Comparison of ENCODE assay signal across 10 mouse cellular contexts in genomic region chr12:45067686-45068085, GRCm38 (mm10). TPM values are rescaled to one million over a fixed set of nuclear protein-coding genes. Genes with fewer than 3 reads are reported as not detected.
DNase-seq lines count a peak whose midpoint lies in the region; ATAC-seq lines count a peak whose summit lies in the region.
"Had no signal": no experiment of that assay in that cellular context is flagged by ENCODE, and none has a peak within 500 bp of the region (broad histone marks: within the 10 kb centered on the region; RNA-seq: fewer than 3 reads in every experiment).

No protein-coding gene starts in this region.

- H3K27me3 ChIP-seq in heart, embryonic 13.5 days (replicated peaks), result no peaks in the 10 kb centered on the region
- H3K27me3 ChIP-seq in heart, embryonic 16.5 days (ENCODE audit: control insufficient read depth, insufficient read depth, low read length), result no peaks in the 10 kb centered on the region
- 0 out of 2 replicates have a peak, but pooled peaks cover 3% of the 10 kb centered on the region for H3K27me3 ChIP-seq in midbrain, embryonic 10.5 days (ENCODE audit: low read depth, poor library complexity, severe bottlenecking)

- peak overlapping the region; percentile 49 for H3K4me2 ChIP-seq in heart, embryonic 13.5 days
- peak overlapping the region; percentile 56 for H3K4me2 ChIP-seq in heart, embryonic 16.5 days (ENCODE audit: low read depth, low read length)

- 0 out of 2 replicates have a peak overlapping the region, but pooled peaks have one; percentile 28 for H3K9ac ChIP-seq in heart, embryonic 13.5 days
- peak overlapping the region; percentile 42 for H3K9ac ChIP-seq in heart, embryonic 16.5 days (ENCODE audit: low read length)

- H3K27ac ChIP-seq in heart, embryonic 13.5 days (replicated peaks), result no peak overlapping the region
- H3K27ac ChIP-seq in brown adipose tissue, adult 24 weeks (replicated peaks; ENCODE audit: low read depth, low read length), result peak overlapping the region; percentile 10; the same call in 1 of the 2 replicates
- H3K27ac ChIP-seq in heart, embryonic 16.5 days (ENCODE audit: low read length), result peak overlapping the region; percentile 37; the same call in 1 of the 2 replicates
- peak overlapping the region; percentile 57 for H3K27ac ChIP-seq in midbrain, embryonic 10.5 days (replicated peaks)

- DNase-seq in heart, adult 11 months, result no peak
- DNase-seq in midbrain, embryonic 10.5 days (ENCODE audit: low spot score), result no peak
- DNase-seq in adrenal gland, postnatal 4 days (ENCODE audit: low spot score in 2 of 2), result no peak
- DNase-seq: thymus, adult 18-20 months had no signal

- H3K36me3 ChIP-seq in heart, embryonic 13.5 days, result no peaks in the 10 kb centered on the region
- H3K36me3 ChIP-seq in heart, embryonic 16.5 days (ENCODE audit: control insufficient read depth, insufficient read depth), result no peaks in the 10 kb centered on the region
- H3K36me3 ChIP-seq in midbrain, embryonic 10.5 days, result no peaks in the 10 kb centered on the region

- 25% methylated on average over 3 of the region's 3 CpGs for WGBS in heart, embryonic 13.5 days
- 29% methylated on average over 3 of the region's 3 CpGs for WGBS in heart, embryonic 16.5 days
- WGBS in midbrain, embryonic 10.5 days, result 44% methylated on average over 3 of the region's 3 CpGs

- H3K9me3 ChIP-seq in heart, embryonic 13.5 days, result no peaks in the 10 kb centered on the region; the same call in 1 of the 2 replicates
- no peaks in the 10 kb centered on the region for H3K9me3 ChIP-seq in heart, embryonic 16.5 days (replicated peaks; ENCODE audit: control insufficient read depth, low read length)
- no peaks in the 10 kb centered on the region for H3K9me3 ChIP-seq in midbrain, embryonic 10.5 days (replicated peaks)

- 0 out of 2 replicates have a peak overlapping the region, but pooled peaks have one; percentile 8 for H3K4me3 ChIP-seq in heart, embryonic 13.5 days
- H3K4me3 ChIP-seq in brown adipose tissue, adult 24 weeks (ENCODE audit: insufficient read depth, low read depth, low read length), result no peak overlapping the region
- H3K4me3 ChIP-seq in heart, embryonic 16.5 days (ENCODE audit: low read length), result peak overlapping the region; percentile 15; the same call in 1 of the 2 replicates
- no peak overlapping the region for H3K4me3 ChIP-seq in midbrain, embryonic 10.5 days

- H3K4me1 ChIP-seq in heart, embryonic 13.5 days, result peaks cover 54% of the 10 kb centered on the region
- peaks cover 14% of the 10 kb centered on the region; the same call in 1 of the 2 replicates for H3K4me1 ChIP-seq in brown adipose tissue, adult 24 weeks (ENCODE audit: control insufficient read depth, insufficient read depth, insufficient read length, low read length)
- peaks cover 30% of the 10 kb centered on the region for H3K4me1 ChIP-seq in heart, embryonic 16.5 days (ENCODE audit: control insufficient read depth, insufficient read depth, low read length)
- peaks cover 41% of the 10 kb centered on the region for H3K4me1 ChIP-seq in midbrain, embryonic 10.5 days

- no peak for ATAC-seq in heart, embryonic 13.5 days (ENCODE audit: extremely low read depth, insufficient number of reproducible peaks, low FRiP score, low TSS enrichment)
- ATAC-seq in heart, embryonic 16.5 days (replicated peaks; ENCODE audit: extremely low read depth, insufficient read depth, low FRiP score), result no peak
- ATAC-seq in megakaryocyte, adult 5-6 weeks (ENCODE audit: poor library complexity, severe bottlenecking), result no peak
- no peak for ATAC-seq in granulocyte monocyte progenitor cell, adult 5-6 weeks (replicated peaks; ENCODE audit: poor library complexity, severe bottlenecking)
- ATAC-seq: CD4-positive, CD25-positive, alpha-beta regulatory T cell, adult 4 months had no signal

RNA-seq across cellular contexts. Expression of gene Stxbp6, which starts 6.8 kb away (rescaled TPM):
- polyA plus RNA-seq in heart, embryonic 13.5 days (2015; fragmentation: Nextera tagmentation; extraction: Ambion mirVana), result 8.9 and 15.0 TPM in 2 replicates
- polyA plus RNA-seq in brown adipose tissue, adult 24 weeks (2012; ENCODE audit: insufficient read depth, insufficient read length, missing spikeins), result 4.4 and 6.8 TPM in 2 replicates
- 14.3 and 14.7 TPM in 2 replicates for polyA plus RNA-seq in heart, embryonic 16.5 days (2015; fragmentation: Nextera tagmentation; extraction: Ambion mirVana)
- 20.5 and 24.6 TPM in 2 replicates for polyA plus RNA-seq in midbrain, embryonic 10.5 days (2016; fragmentation: Nextera tagmentation; extraction: Ambion mirVana)
- total RNA-seq in megakaryocyte, adult 5-6 weeks (2015), result 43.0 and 54.7 TPM in 2 replicates
- 53.3 and 56.1 TPM in 2 replicates for total RNA-seq in megakaryocyte, adult 5-6 weeks (2017)
- total RNA-seq in granulocyte monocyte progenitor cell, adult 5-6 weeks (2014; fragmentation: Nextera tagmentation), result 8.3 and 18.3 TPM in 2 replicates
- 4.5 and 6.4 TPM in 2 replicates for total RNA-seq in granulocyte monocyte progenitor cell, adult 5-6 weeks (2017)
- total RNA-seq in adrenal gland, postnatal 4 days (2021), result 10 to 100 TPM; 27.1 to 27.3 TPM
- polyA plus RNA-seq: CD4-positive, CD25-positive, alpha-beta regulatory T cell, adult 4 months had no signal

Comparison
In these comparisons a context has a peak if more than half of its experiments do, and no peak if none do; other contexts are left out.
1. H3K4me3 ChIP-seq: peak in heart, embryonic 13.5 days (single experiment) and heart, embryonic 16.5 days (single experiment); none in brown adipose tissue, adult 24 weeks (single experiment) and midbrain, embryonic 10.5 days (single experiment).